In genomic region chr8:47823777-47824176, GRCm38 (mm10) we compare ENCODE assay signal across 29 mouse cellular contexts. TPM values are rescaled to one million over a fixed set of nuclear protein-coding genes. Genes with fewer than 3 reads are reported as not detected.
DNase-seq lines count a peak whose midpoint lies in the region; ATAC-seq and TF ChIP-seq lines count a peak whose summit lies in the region.
"Had no signal": no experiment of that assay in that cellular context is flagged by ENCODE, and none has a peak within 500 bp of the region (broad histone marks: within the 10 kb centered on the region; RNA-seq: fewer than 3 reads in every experiment).

No protein-coding gene starts in this region.

- H3K4me2 ChIP-seq in forebrain, embryonic 15.5 days (replicated peaks), result 0 out of 2 replicates have a peak overlapping the region, but pooled peaks have one; percentile 5
- H3K4me2 ChIP-seq in forebrain, embryonic 12.5 days, result no peak overlapping the region
- no peak overlapping the region for H3K4me2 ChIP-seq in lung, embryonic 14.5 days
- no peak overlapping the region for H3K4me2 ChIP-seq in embryonic facial prominence, embryonic 14.5 days (ENCODE audit: low read depth, low read length)
- no peak overlapping the region for H3K4me2 ChIP-seq in stomach, embryonic 16.5 days (ENCODE audit: low read depth, low read length)
- H3K4me2 ChIP-seq: embryonic facial prominence, embryonic 13.5 days; liver, embryonic 12.5 days; lung, embryonic 15.5 days; midbrain, embryonic 15.5 days had no signal

- H3K4me3 ChIP-seq in forebrain, embryonic 15.5 days, result no peak overlapping the region
- no peak overlapping the region for H3K4me3 ChIP-seq in forebrain, embryonic 12.5 days (replicated peaks)
- no peak overlapping the region for H3K4me3 ChIP-seq in lung, embryonic 14.5 days (ENCODE audit: low read depth, low read length)
- no peak overlapping the region for H3K4me3 ChIP-seq in embryonic facial prominence, embryonic 14.5 days (ENCODE audit: low read depth, low read length)
- H3K4me3 ChIP-seq in stomach, embryonic 16.5 days (replicated peaks; ENCODE audit: low read length), result no peak overlapping the region
- H3K4me3 ChIP-seq: embryonic facial prominence, embryonic 13.5 days; heart, embryonic 10.5 days; layer of hippocampus, adult 2 months; liver, embryonic 12.5 days; lung, embryonic 15.5 days; midbrain, embryonic 15.5 days; myocyte had no signal

- DNase-seq in lung, embryonic 14.5 days, result peak; percentile 22
- DNase-seq in lung, adult 18-20 months, result no peak
- peak; percentile 80 for DNase-seq in embryonic facial prominence, embryonic 14.5 days (ENCODE audit: low spot score)
- DNase-seq: cerebellum, adult 8-10 months; heart, postnatal 10 days; kidney, adult 18-20 months; kidney, postnatal 10 days; left cerebral cortex, postnatal 4 days; right cerebral cortex, postnatal 25 days; thymus, adult 2 months had no signal

- H3K9ac ChIP-seq in forebrain, embryonic 15.5 days (replicated peaks), result no peak overlapping the region
- H3K9ac ChIP-seq in forebrain, embryonic 12.5 days, result no peak overlapping the region
- no peak overlapping the region for H3K9ac ChIP-seq in lung, embryonic 14.5 days
- H3K9ac ChIP-seq in embryonic facial prominence, embryonic 14.5 days (ENCODE audit: low read depth, low read length), result no peak overlapping the region
- H3K9ac ChIP-seq in stomach, embryonic 16.5 days (ENCODE audit: low read length), result 0 out of 2 replicates have a peak overlapping the region, but pooled peaks have one; percentile 26
- H3K9ac ChIP-seq: embryonic facial prominence, embryonic 13.5 days; liver, embryonic 12.5 days; lung, embryonic 15.5 days; midbrain, embryonic 15.5 days had no signal

- H3K4me1 ChIP-seq in forebrain, embryonic 15.5 days, result peaks cover 10% of the 10 kb centered on the region; the same call in 1 of the 2 replicates
- H3K4me1 ChIP-seq in forebrain, embryonic 12.5 days, result peaks cover 9% of the 10 kb centered on the region
- no peaks in the 10 kb centered on the region for H3K4me1 ChIP-seq in lung, embryonic 14.5 days (ENCODE audit: insufficient read depth)
- peaks cover 16% of the 10 kb centered on the region; the same call in 1 of the 2 replicates for H3K4me1 ChIP-seq in embryonic facial prominence, embryonic 14.5 days (ENCODE audit: control insufficient read depth, insufficient read depth, low read length)
- peaks cover 14% of the 10 kb centered on the region for H3K4me1 ChIP-seq in stomach, embryonic 16.5 days (ENCODE audit: control insufficient read depth, insufficient read depth, low read length)
- H3K4me1 ChIP-seq: liver, embryonic 12.5 days; lung, embryonic 15.5 days had no signal

- no peak for ATAC-seq in forebrain, embryonic 15.5 days (replicated peaks)
- no peak for ATAC-seq in forebrain, embryonic 12.5 days (ENCODE audit: low FRiP score)
- no peak; the same call in 1 of the 2 replicates for ATAC-seq in lung, embryonic 14.5 days (ENCODE audit: insufficient read depth)
- ATAC-seq in embryonic facial prominence, embryonic 14.5 days (ENCODE audit: low read depth), result 0 out of 2 replicates have a peak, but pooled peaks have one; percentile 20
- ATAC-seq in stomach, embryonic 16.5 days (ENCODE audit: insufficient read depth, low FRiP score), result peak; percentile 76
- ATAC-seq in erythroblast, adult 5-6 weeks (replicated peaks; ENCODE audit: low FRiP score, poor library complexity, severe bottlenecking), result no peak
- ATAC-seq: liver, embryonic 12.5 days; midbrain, embryonic 15.5 days had no signal

- H3K36me3 ChIP-seq in forebrain, embryonic 15.5 days, result no peaks in the 10 kb centered on the region
- H3K36me3 ChIP-seq in forebrain, embryonic 12.5 days (replicated peaks), result no peaks in the 10 kb centered on the region
- 0 out of 2 replicates have a peak, but pooled peaks cover 2% of the 10 kb centered on the region for H3K36me3 ChIP-seq in lung, embryonic 14.5 days (ENCODE audit: insufficient read depth)
- peaks cover 7% of the 10 kb centered on the region for H3K36me3 ChIP-seq in embryonic facial prominence, embryonic 14.5 days (ENCODE audit: control insufficient read depth, insufficient read depth, low read length)
- no peaks in the 10 kb centered on the region for H3K36me3 ChIP-seq in stomach, embryonic 16.5 days (ENCODE audit: control insufficient read depth, insufficient read depth, low read length)
- H3K36me3 ChIP-seq: liver, embryonic 12.5 days; midbrain, embryonic 15.5 days had no signal

- no peaks in the 10 kb centered on the region for H3K9me3 ChIP-seq in forebrain, embryonic 15.5 days
- H3K9me3 ChIP-seq in forebrain, embryonic 12.5 days, result no peaks in the 10 kb centered on the region
- H3K9me3 ChIP-seq in lung, embryonic 14.5 days (ENCODE audit: low read depth, low read length), result no peaks in the 10 kb centered on the region
- no peaks in the 10 kb centered on the region for H3K9me3 ChIP-seq in embryonic facial prominence, embryonic 14.5 days (ENCODE audit: control insufficient read depth, low read length)
- H3K9me3 ChIP-seq in stomach, embryonic 16.5 days (replicated peaks; ENCODE audit: control insufficient read depth, low read length), result no peaks in the 10 kb centered on the region
- H3K9me3 ChIP-seq: embryonic facial prominence, embryonic 13.5 days; heart, embryonic 10.5 days; liver, embryonic 12.5 days; lung, embryonic 15.5 days; midbrain, embryonic 15.5 days had no signal

- TF ChIP-seq CTCF in lung, embryonic 14.5 days (IDR thresholded peaks at IDR 0.05; ENCODE audit: low read depth), result no peak

- no peak overlapping the region for H3K27ac ChIP-seq in forebrain, embryonic 15.5 days (replicated peaks)
- no peak overlapping the region for H3K27ac ChIP-seq in forebrain, embryonic 12.5 days
- H3K27ac ChIP-seq in lung, embryonic 14.5 days (ENCODE audit: low read depth), result no peak overlapping the region
- no peak overlapping the region for H3K27ac ChIP-seq in embryonic facial prominence, embryonic 14.5 days (replicated peaks; ENCODE audit: low read depth, low read length)
- peak overlapping the region; percentile 76 for H3K27ac ChIP-seq in stomach, embryonic 16.5 days (ENCODE audit: low read length)
- H3K27ac ChIP-seq: embryonic facial prominence, embryonic 13.5 days; heart, embryonic 10.5 days; layer of hippocampus, adult 2 months; liver, embryonic 12.5 days; lung, embryonic 15.5 days; midbrain, embryonic 15.5 days had no signal

- H3K27me3 ChIP-seq in forebrain, embryonic 15.5 days, result no peaks in the 10 kb centered on the region
- no peaks in the 10 kb centered on the region for H3K27me3 ChIP-seq in forebrain, embryonic 12.5 days
- H3K27me3 ChIP-seq in lung, embryonic 14.5 days (ENCODE audit: insufficient read depth, low read length), result no peaks in the 10 kb centered on the region
- no peaks in the 10 kb centered on the region for H3K27me3 ChIP-seq in embryonic facial prominence, embryonic 14.5 days (replicated peaks; ENCODE audit: control insufficient read depth, insufficient read depth, low read length)
- H3K27me3 ChIP-seq in stomach, embryonic 16.5 days (ENCODE audit: control insufficient read depth, insufficient read depth, low read length), result no peaks in the 10 kb centered on the region
- H3K27me3 ChIP-seq: CH12.LX; embryonic facial prominence, embryonic 13.5 days; liver, embryonic 12.5 days; lung, embryonic 15.5 days; midbrain, embryonic 15.5 days had no signal

- 17% methylated on average over 10 of the region's 10 CpGs for WGBS in forebrain, embryonic 15.5 days
- 27% methylated on average over 10 of the region's 10 CpGs for WGBS in forebrain, embryonic 12.5 days
- 37% methylated on average over 10 of the region's 10 CpGs for WGBS in lung, embryonic 14.5 days
- WGBS in embryonic facial prominence, embryonic 14.5 days, result 37% methylated on average over 10 of the region's 10 CpGs
- 17% methylated on average over 10 of the region's 10 CpGs for WGBS in stomach, embryonic 16.5 days

RNA-seq across cellular contexts. Expression of gene Cldn22, which starts 0.5 kb away (rescaled TPM):
- not detected in 2 replicates for polyA plus RNA-seq in forebrain, embryonic 15.5 days (2015; fragmentation: Nextera tagmentation; extraction: Ambion mirVana)
- polyA plus RNA-seq in forebrain, embryonic 12.5 days (2016; fragmentation: Nextera tagmentation; extraction: Ambion mirVana), result not detected in 2 replicates
- polyA plus RNA-seq in lung, embryonic 14.5 days (2014; fragmentation: Nextera tagmentation; extraction: Ambion mirVana), result not detected in 2 replicates
- not detected in 2 replicates for polyA plus RNA-seq in embryonic facial prominence, embryonic 14.5 days (2014; fragmentation: Nextera tagmentation; extraction: Ambion mirVana)
- not detected in 2 replicates for polyA plus RNA-seq in stomach, embryonic 16.5 days (2015; fragmentation: Nextera tagmentation; extraction: Ambion mirVana)
- total RNA-seq in erythroblast, adult 5-6 weeks (2015; ENCODE audit: low replicate concordance), result not detected in 2 replicates
- total RNA-seq in erythroblast, adult 5-6 weeks (2017; ENCODE audit: low replicate concordance), result not detected in 2 replicates
- total RNA-seq: adrenal gland, postnatal 4 days; CH12.LX; heart, postnatal 10 days; left cerebral cortex, postnatal 4 days; megakaryocyte, adult 5-6 weeks; MEL had no signal
- polyA plus RNA-seq: embryonic facial prominence, embryonic 13.5 days; forebrain, embryonic 11.5 days; heart, embryonic 10.5 days; hindbrain, embryonic 11.5 days; liver, embryonic 12.5 days; lung, embryonic 15.5 days; midbrain, embryonic 15.5 days; myocyte; neural tube, embryonic 14.5 days had no signal

RNA-seq across cellular contexts. Expression of gene Cldn24, which starts 1.8 kb away (rescaled TPM):
- not detected in 2 replicates for polyA plus RNA-seq in forebrain, embryonic 15.5 days (2015; fragmentation: Nextera tagmentation; extraction: Ambion mirVana)
- polyA plus RNA-seq in forebrain, embryonic 12.5 days (2016; fragmentation: Nextera tagmentation; extraction: Ambion mirVana), result not detected in 2 replicates
- polyA plus RNA-seq in lung, embryonic 14.5 days (2014; fragmentation: Nextera tagmentation; extraction: Ambion mirVana), result not detected in 2 replicates
- not detected in 2 replicates for polyA plus RNA-seq in embryonic facial prominence, embryonic 14.5 days (2014; fragmentation: Nextera tagmentation; extraction: Ambion mirVana)
- polyA plus RNA-seq in stomach, embryonic 16.5 days (2015; fragmentation: Nextera tagmentation; extraction: Ambion mirVana), result not detected in 2 replicates
- not detected in 2 replicates for total RNA-seq in erythroblast, adult 5-6 weeks (2015; ENCODE audit: low replicate concordance)
- not detected in 2 replicates for total RNA-seq in erythroblast, adult 5-6 weeks (2017; ENCODE audit: low replicate concordance)
- total RNA-seq: adrenal gland, postnatal 4 days; CH12.LX; gastrocnemius, postnatal 4 days; heart, postnatal 10 days; layer of hippocampus, adult 2 months; left cerebral cortex, postnatal 4 days; megakaryocyte, adult 5-6 weeks; MEL had no signal
- polyA plus RNA-seq: embryonic facial prominence, embryonic 13.5 days; forebrain, embryonic 11.5 days; heart, embryonic 10.5 days; hindbrain, embryonic 11.5 days; liver, embryonic 12.5 days; lung, embryonic 15.5 days; midbrain, embryonic 15.5 days; myocyte; neural tube, embryonic 14.5 days; thymus, adult 2 months had no signal

Comparison
In these comparisons a context has a peak if more than half of its experiments do, and no peak if none do; other contexts are left out.
1. DNase-seq: peak in lung, embryonic 14.5 days (single experiment) and embryonic facial prominence, embryonic 14.5 days (single experiment); none in lung, adult 18-20 months (0 of 2).
2. ATAC-seq: peak in embryonic facial prominence, embryonic 14.5 days (single experiment) and stomach, embryonic 16.5 days (single experiment); none in forebrain, embryonic 15.5 days (single experiment), forebrain, embryonic 12.5 days (single experiment), lung, embryonic 14.5 days (single experiment) and erythroblast, adult 5-6 weeks (single experiment).